Mouse (Mus musculus) hindbrain, embryonic 13.5 days (tissue): ENCODE measurements at regions not wholly inside any gene's neighbourhood (a gene's known extent, or its start where the extent isn't known, plus 50 kb on each side); places are given as distances from the start of the nearest gene placed in this dataset.

Experiments used
- ATAC-seq: fragments of 200-750 bp; cut with Nextera tagmentation; 2 replicates; pipeline ENCODE4 v1.8.0; 2017; ENCODE audit warnings: moderate TSS enrichment; ENCODE audit not compliant: low FRiP score
- H3K27ac ChIP-seq: fragments of 300-500 bp; sonication (generic); 2 replicates; pipeline ENCODE4 v1.5.1; 2015; ENCODE audit warnings: inconsistent platforms, mild to moderate bottlenecking, moderate library complexity
- H3K27me3 ChIP-seq: fragments of 300-500 bp; sonication (generic); 2 replicates; pipeline ENCODE4 v1.6.1; 2015; ENCODE audit warnings: mild to moderate bottlenecking, inconsistent platforms
- H3K36me3 ChIP-seq: fragments of 300-500 bp; sonication (generic); 2 replicates; pipeline ENCODE4 v1.6.1; 2015; ENCODE audit warnings: mild to moderate bottlenecking, inconsistent platforms
- H3K4me1 ChIP-seq: fragments of 300-500 bp; sonication (generic); replicated peaks from 2 replicates; pipeline ENCODE4 v1.6.1; 2015; ENCODE audit warnings: inconsistent platforms
- H3K4me2 ChIP-seq: fragments of 300-500 bp; sonication (generic); 2 replicates; pipeline ENCODE4 v1.6.1; 2015; ENCODE audit warnings: inconsistent platforms, mild to moderate bottlenecking, moderate library complexity
- H3K4me3 ChIP-seq: fragments of 300-500 bp; sonication (generic); 2 replicates; pipeline ENCODE4 v1.5.1; 2015; ENCODE audit warnings: mild to moderate bottlenecking, inconsistent platforms
- H3K9ac ChIP-seq: fragments of 300-500 bp; sonication (generic); 2 replicates; pipeline ENCODE4 v1.6.1; 2015; ENCODE audit warnings: mild to moderate bottlenecking, inconsistent platforms
- H3K9me3 ChIP-seq: fragments of 300-500 bp; sonication (generic); 2 replicates; pipeline ENCODE4 v1.6.1; 2016; ENCODE audit warnings: inconsistent platforms
- WGBS: fragments of 180-500 bp; shearing (Covaris S2); methylation state at CpG from one replicate; pipeline ENCODE4 v1.1.7; 2015; 5-methylcytosine and 5-hydroxymethylcytosine counted together

GRCm38 (mm10) chr16:47938000-47938399 is 345.5 kb upstream of the Dppa4 start:
- WGBS, result 91% methylated on average over 2 of the region's 2 CpGs
- ATAC-seq, result no peak
- Histone ChIP-seq H3K4me2 (no peak overlapping the region), H3K27ac (no peak overlapping the region), H3K36me3 (no peaks in the 10 kb centered on the region), H3K27me3 (no peaks in the 10 kb centered on the region), H3K4me3 (no peak overlapping the region), H3K4me1 (no peaks in the 10 kb centered on the region), H3K9ac (no peak overlapping the region), H3K9me3 (no peaks in the 10 kb centered on the region)
